Mouse (Mus musculus): ENCODE data around the gene Yipf6. TPM values are rescaled to one million over a fixed set of nuclear protein-coding genes. Genes with fewer than 3 reads are reported as not detected.
"Not testable (repeated sequence)": the region's sequence is repeated elsewhere in the genome, so short reads cannot be mapped to it uniquely, and the experiment has no call there.

The Yipf6 gene
- polyA plus RNA-seq, 1 experiment from 2014 or later: 29.4 TPM

- in situ Hi-C loops (cut with MboI; ENCODE audit: low pct_unique_long_range_greater_than_20kb): no loop called here
- no peak for TF ChIP-seq CTCF (IDR thresholded peaks at IDR 0.05)
- ChIA-PET CTCF (no interaction called here), POLR2A (no interaction called here)
- ATAC-seq: no peak
- no peak for DNase-seq (ENCODE audit: low read depth, low spot score)
- peaks cover 22% of the 10 kb centered on the region for H3K27me3 ChIP-seq
These were observed 22.2 kb downstream of the Yipf6 start for GRCm38 (mm10) chrX:98958287-98958686.

- POLR2A ChIA-PET: no interaction called here
- CTCF ChIA-PET: no interaction called here
- peaks cover 24% of the 10 kb centered on the region for H3K27me3 ChIP-seq
- ATAC-seq (no peak), DNase-seq (ENCODE audit: low read depth, low spot score) (no peak)
- in situ Hi-C loops (cut with MboI; ENCODE audit: low pct_unique_long_range_greater_than_20kb): no loop called here
- no peak for TF ChIP-seq CTCF (IDR thresholded peaks at IDR 0.05)
These were observed 22.9 kb downstream of the Yipf6 start for GRCm38 (mm10) chrX:98959050-98959449.

- no peak for DNase-seq (ENCODE audit: low read depth, low spot score)
- in situ Hi-C loops (cut with MboI; ENCODE audit: low pct_unique_long_range_greater_than_20kb): no loop called here
- peaks cover 13% of the 10 kb centered on the region for H3K27me3 ChIP-seq
- POLR2A ChIA-PET: no interaction called here
- peak; percentile 26 for ATAC-seq
- no peak for TF ChIP-seq CTCF (IDR thresholded peaks at IDR 0.05)
- CTCF ChIA-PET: no interaction called here
These were observed 27.6 kb downstream of the Yipf6 start for GRCm38 (mm10) chrX:98963742-98964141.

- peaks cover 21% of the 10 kb centered on the region for H3K27me3 ChIP-seq
- ATAC-seq: no peak
- ChIA-PET CTCF (no interaction called here), POLR2A (no interaction called here)
- in situ Hi-C loops (cut with MboI; ENCODE audit: low pct_unique_long_range_greater_than_20kb): no loop called here
- DNase-seq (ENCODE audit: low read depth, low spot score): no peak
- no peak for TF ChIP-seq CTCF (IDR thresholded peaks at IDR 0.05)
These were observed 28.4 kb downstream of the Yipf6 start for GRCm38 (mm10) chrX:98964513-98964912.

- CTCF ChIA-PET; DNase-seq (ENCODE audit: low read depth, low spot score); POLR2A ChIA-PET; ATAC-seq; in situ Hi-C loops (cut with MboI; ENCODE audit: low pct_unique_long_range_greater_than_20kb): not testable (repeated sequence)
- peak; percentile 63 for TF ChIP-seq CTCF (IDR thresholded peaks at IDR 0.05)
- H3K27me3 ChIP-seq: peaks cover 28% of the 10 kb centered on the region
These were observed 50.5 kb downstream of the Yipf6 start for GRCm38 (mm10) chrX:98986611-98987010.

GRCm38 (mm10) chrX:98989574-98989973 lies 53.5 kb downstream of the Yipf6 start:
- TF ChIP-seq CTCF (IDR thresholded peaks at IDR 0.05): peak; percentile 53
- no peak for ATAC-seq
- ChIA-PET POLR2A (no interaction called here), CTCF (interaction anchor here (0.6 to 2.8 kb wide), 12 partner anchors 9 to 85 kb away, joined by 3 to 11 read pairs (median 4); partner anchors contain the start of gene Stard8)
- in situ Hi-C loops (cut with MboI; ENCODE audit: low pct_unique_long_range_greater_than_20kb): no loop called here
- no peak for DNase-seq (ENCODE audit: low read depth, low spot score)
- peaks cover 20% of the 10 kb centered on the region for H3K27me3 ChIP-seq

Other genes starting within 250 kb of the Yipf6 start
- gene Ophn1, start 45.3 kb upstream of the Yipf6 start, polyA plus RNA-seq (2021): 12.6 TPM
- gene Stard8, start 66.9 kb downstream of the Yipf6 start, polyA plus RNA-seq (2021): 25.8 TPM
- gene Efnb1, start 199.8 kb downstream of the Yipf6 start, polyA plus RNA-seq (2021): 81.4 TPM

Measured in Patski (cell line).